Mouse (Mus musculus): ENCODE data around the gene Gm44805. TPM values are rescaled to one million over a fixed set of nuclear protein-coding genes. Genes with fewer than 3 reads are reported as not detected.
A peak's percentile ranks its signal among the peaks of the same experiment; 100 is the strongest.

Gm44805 gene
- polyA plus RNA-seq, 1 experiment from 2014 or later = not detected

DNA sequence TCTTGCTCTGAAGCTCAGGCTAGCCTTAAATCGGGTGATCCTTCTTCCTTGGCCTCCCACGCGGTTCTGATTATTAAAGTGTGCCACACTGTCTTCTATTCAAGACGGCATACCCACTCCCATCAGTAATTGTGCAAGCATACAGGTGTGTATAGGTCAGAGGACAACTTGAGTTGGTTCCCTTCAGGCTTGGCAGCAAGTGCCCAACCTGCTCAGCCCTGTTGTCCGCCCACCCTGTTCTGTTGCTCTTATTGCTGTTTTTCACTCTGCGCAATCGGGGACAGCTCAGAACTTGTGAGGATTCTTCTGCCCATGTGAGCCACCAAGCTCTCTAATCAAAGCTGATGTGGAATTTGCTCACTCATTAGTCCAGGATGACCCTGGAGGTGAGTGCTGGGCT is 24.0 kb upstream of the Gm44805 start:
- Histone ChIP-seq H3K4me1 (ENCODE audit: control insufficient read depth, insufficient read depth, low read length) (0 out of 2 replicates have a peak, but pooled peaks cover 3% of the 10 kb centered on the region), H3K9me3 (replicated peaks; ENCODE audit: control insufficient read depth, low read length) (no peaks in the 10 kb centered on the region), H3K27ac (replicated peaks; ENCODE audit: low read depth, low read length) (no peak overlapping the region), H3K27me3 (ENCODE audit: control insufficient read depth, insufficient read depth, low read length) (no peaks in the 10 kb centered on the region), H3K4me2 (ENCODE audit: low read depth, low read length) (no peak overlapping the region), H3K4me3 (ENCODE audit: low read depth, low read length) (no peak overlapping the region), H3K9ac (replicated peaks; ENCODE audit: low read length) (no peak overlapping the region), H3K36me3 (replicated peaks; ENCODE audit: control insufficient read depth, insufficient read depth, low read depth, low read length) (peaks cover 3% of the 10 kb centered on the region)
- WGBS = 92% methylated on average over 7 of the region's 7 CpGs
- no peak for ATAC-seq (replicated peaks; ENCODE audit: insufficient number of reproducible peaks, low FRiP score, low TSS enrichment, low read depth)
- no peak for DNase-seq (ENCODE audit: low spot score)

- no peak overlapping the region for H3K4me2 ChIP-seq (ENCODE audit: low read depth, low read length)
- no peaks in the 10 kb centered on the region for H3K9me3 ChIP-seq (replicated peaks; ENCODE audit: control insufficient read depth, low read length)
- peaks cover 3% of the 10 kb centered on the region for H3K36me3 ChIP-seq (replicated peaks; ENCODE audit: control insufficient read depth, insufficient read depth, low read depth, low read length)
- ATAC-seq (replicated peaks; ENCODE audit: insufficient number of reproducible peaks, low FRiP score, low TSS enrichment, low read depth) = no peak
- no peak overlapping the region for H3K4me3 ChIP-seq (ENCODE audit: low read depth, low read length)
- H3K27ac ChIP-seq (replicated peaks; ENCODE audit: low read depth, low read length) = no peak overlapping the region
- no peak overlapping the region for H3K9ac ChIP-seq (replicated peaks; ENCODE audit: low read length)
- peaks cover 3% of the 10 kb centered on the region; the same call in 1 of the 2 replicates for H3K4me1 ChIP-seq (ENCODE audit: control insufficient read depth, insufficient read depth, low read length)
- no peaks in the 10 kb centered on the region for H3K27me3 ChIP-seq (ENCODE audit: control insufficient read depth, insufficient read depth, low read length)
- 92% methylated on average over 4 of the region's 4 CpGs for WGBS
- no peak for DNase-seq (ENCODE audit: low spot score)
These were observed 23.3 kb upstream of the Gm44805 start for GRCm38 (mm10) chr7:19704475-19704874.

- no peaks in the 10 kb centered on the region for H3K27me3 ChIP-seq (ENCODE audit: control insufficient read depth, insufficient read depth, low read length)
- no peaks in the 10 kb centered on the region for H3K9me3 ChIP-seq (replicated peaks; ENCODE audit: control insufficient read depth, low read length)
- no peak overlapping the region for H3K27ac ChIP-seq (replicated peaks; ENCODE audit: low read depth, low read length)
- ATAC-seq (replicated peaks; ENCODE audit: insufficient number of reproducible peaks, low FRiP score, low TSS enrichment, low read depth) (no peak), DNase-seq (ENCODE audit: low spot score) (no peak)
- no peak overlapping the region for H3K9ac ChIP-seq (replicated peaks; ENCODE audit: low read length)
- no peak overlapping the region for H3K4me3 ChIP-seq (ENCODE audit: low read depth, low read length)
- H3K4me1 ChIP-seq (ENCODE audit: control insufficient read depth, insufficient read depth, low read length) = peaks cover 5% of the 10 kb centered on the region; the same call in 1 of the 2 replicates
- H3K4me2 ChIP-seq (ENCODE audit: low read depth, low read length) = no peak overlapping the region
- WGBS = 92% methylated on average over 16 of the region's 16 CpGs
- no peaks in the 10 kb centered on the region; the same call in none of the 2 replicates for H3K36me3 ChIP-seq (replicated peaks; ENCODE audit: control insufficient read depth, insufficient read depth, low read depth, low read length)
These were observed 21.8 kb upstream of the Gm44805 start for GRCm38 (mm10) chr7:19702859-19703555.

- 29% methylated on average over 22 of the region's 22 CpGs for WGBS
- H3K27ac ChIP-seq (replicated peaks; ENCODE audit: low read depth, low read length) = no peak overlapping the region
- no peaks in the 10 kb centered on the region for H3K27me3 ChIP-seq (ENCODE audit: control insufficient read depth, insufficient read depth, low read length)
- no peaks in the 10 kb centered on the region for H3K9me3 ChIP-seq (replicated peaks; ENCODE audit: control insufficient read depth, low read length)
- H3K9ac ChIP-seq (replicated peaks; ENCODE audit: low read length) = peak overlapping the region; percentile 32; the same call in 1 of the 2 replicates
- H3K4me2 ChIP-seq (ENCODE audit: low read depth, low read length) = no peak overlapping the region
- DNase-seq (ENCODE audit: low spot score) (peak; percentile 75), ATAC-seq (replicated peaks; ENCODE audit: insufficient number of reproducible peaks, low FRiP score, low TSS enrichment, low read depth) (peak; percentile 46; the same call in 1 of the 2 replicates)
- peaks cover 4% of the 10 kb centered on the region for H3K36me3 ChIP-seq (replicated peaks; ENCODE audit: control insufficient read depth, insufficient read depth, low read depth, low read length)
- no peak overlapping the region for H3K4me3 ChIP-seq (ENCODE audit: low read depth, low read length)
- peaks cover 5% of the 10 kb centered on the region; the same call in 1 of the 2 replicates for H3K4me1 ChIP-seq (ENCODE audit: control insufficient read depth, insufficient read depth, low read length)
These were observed 20.0 kb upstream of the Gm44805 start for GRCm38 (mm10) chr7:19701069-19701761.

GRCm38 (mm10) chr7:19700299-19701068 is 19.3 kb upstream of the Gm44805 start:
- H3K36me3 ChIP-seq (replicated peaks; ENCODE audit: control insufficient read depth, insufficient read depth, low read depth, low read length) = peaks cover 4% of the 10 kb centered on the region
- no peak for ATAC-seq (replicated peaks; ENCODE audit: insufficient number of reproducible peaks, low FRiP score, low TSS enrichment, low read depth)
- H3K4me3 ChIP-seq (ENCODE audit: low read depth, low read length) = no peak overlapping the region
- peak overlapping the region; percentile 32; the same call in 1 of the 2 replicates for H3K9ac ChIP-seq (replicated peaks; ENCODE audit: low read length)
- WGBS = 59% methylated on average over 12 of the region's 12 CpGs
- no peak overlapping the region for H3K27ac ChIP-seq (replicated peaks; ENCODE audit: low read depth, low read length)
- no peak overlapping the region for H3K4me2 ChIP-seq (ENCODE audit: low read depth, low read length)
- no peaks in the 10 kb centered on the region for H3K9me3 ChIP-seq (replicated peaks; ENCODE audit: control insufficient read depth, low read length)
- H3K4me1 ChIP-seq (ENCODE audit: control insufficient read depth, insufficient read depth, low read length) = peaks cover 5% of the 10 kb centered on the region; the same call in 1 of the 2 replicates
- DNase-seq (ENCODE audit: low spot score) = no peak
- no peaks in the 10 kb centered on the region for H3K27me3 ChIP-seq (ENCODE audit: control insufficient read depth, insufficient read depth, low read length)

DNA sequence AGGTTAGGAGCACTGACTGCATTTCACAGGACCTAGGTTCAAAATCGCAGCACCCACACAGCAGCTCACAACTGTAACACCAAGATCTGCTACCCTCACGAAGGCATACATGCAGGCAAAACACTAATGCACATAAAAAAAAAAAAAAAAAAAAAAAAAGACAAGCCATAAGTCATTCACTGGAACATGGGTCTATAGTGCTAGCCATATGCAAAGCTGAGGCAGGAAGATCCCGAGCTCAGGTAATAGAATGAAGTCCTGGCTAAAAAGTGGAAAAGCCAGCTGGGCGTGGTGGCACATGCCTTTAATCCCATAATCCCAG is 18.6 kb upstream of the Gm44805 start:
- H3K36me3 ChIP-seq (replicated peaks; ENCODE audit: control insufficient read depth, insufficient read depth, low read depth, low read length) = peaks cover 4% of the 10 kb centered on the region
- no peaks in the 10 kb centered on the region for H3K27me3 ChIP-seq (ENCODE audit: control insufficient read depth, insufficient read depth, low read length)
- WGBS = 74% methylated on average over 4 of the region's 4 CpGs
- DNase-seq (ENCODE audit: low spot score) (no peak), ATAC-seq (replicated peaks; ENCODE audit: insufficient number of reproducible peaks, low FRiP score, low TSS enrichment, low read depth) (no peak)
- H3K27ac ChIP-seq (replicated peaks; ENCODE audit: low read depth, low read length) = no peak overlapping the region
- H3K4me1 ChIP-seq (ENCODE audit: control insufficient read depth, insufficient read depth, low read length) = peaks cover 5% of the 10 kb centered on the region; the same call in 1 of the 2 replicates
- no peak overlapping the region for H3K4me3 ChIP-seq (ENCODE audit: low read depth, low read length)
- H3K4me2 ChIP-seq (ENCODE audit: low read depth, low read length) = no peak overlapping the region; the same call in 1 of the 2 replicates
- H3K9ac ChIP-seq (replicated peaks; ENCODE audit: low read length) = no peak overlapping the region
- no peaks in the 10 kb centered on the region for H3K9me3 ChIP-seq (replicated peaks; ENCODE audit: control insufficient read depth, low read length)

DNA sequence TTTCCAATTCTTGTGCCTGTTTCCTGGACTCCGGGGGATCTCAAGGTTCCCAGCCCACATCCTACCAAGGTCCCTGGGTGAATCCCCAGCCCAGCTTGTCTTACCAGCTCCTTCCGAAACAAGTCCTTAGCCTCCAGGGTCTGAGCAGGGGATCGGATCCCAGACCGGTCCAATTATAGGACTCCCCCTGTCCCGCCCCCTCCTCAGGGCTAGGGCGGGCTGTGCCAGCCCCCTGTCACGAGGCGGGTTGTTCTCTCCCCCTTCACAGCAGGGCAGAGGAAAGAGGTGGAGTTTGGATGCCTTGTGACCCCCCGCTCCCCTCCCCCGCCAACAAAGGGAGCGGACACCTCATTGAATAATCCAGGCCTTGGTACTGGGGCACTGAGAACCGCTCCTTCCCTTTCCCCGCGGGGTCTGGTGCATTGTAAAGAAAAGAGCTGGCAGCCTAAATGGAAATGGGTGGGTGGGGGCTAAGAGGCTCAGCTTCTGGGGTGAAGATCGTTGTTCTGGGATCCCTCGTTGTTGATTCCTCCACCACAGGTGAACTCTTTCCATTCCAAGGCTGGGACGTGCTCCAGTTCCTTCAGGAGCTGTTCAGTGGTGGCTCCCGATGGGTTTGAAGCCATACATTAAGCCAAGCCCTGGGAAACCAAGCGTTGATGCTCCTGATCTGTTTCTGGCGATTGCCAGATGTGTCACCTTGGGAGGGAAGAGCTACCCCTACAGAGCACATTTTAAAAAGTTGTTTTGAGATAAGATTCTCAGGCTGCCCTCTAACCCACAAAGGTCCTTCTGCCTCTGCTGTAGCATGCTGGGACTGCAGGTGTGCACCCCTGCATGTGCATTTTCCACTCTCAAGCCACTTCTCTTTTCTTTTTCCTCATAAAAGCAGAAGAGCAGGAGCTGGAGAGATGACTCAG is 17.9 kb upstream of the Gm44805 start, which contains the start of gene Apoe:
Apoe (minus strand) TSS at position 282 of the 920 bp plus-strand sequence.
- peak; percentile 74 for DNase-seq (ENCODE audit: low spot score)

More for the DNA sequence above, 17.9 kb upstream of the Gm44805 start, which contains the start of gene Apoe:
- H3K36me3 ChIP-seq (replicated peaks; ENCODE audit: control insufficient read depth, insufficient read depth, low read depth, low read length) = peaks cover 4% of the 10 kb centered on the region
- H3K27ac ChIP-seq (replicated peaks; ENCODE audit: low read depth, low read length) = no peak within 1 kb of the TSS; the same call in 1 of the 2 replicates
- H3K9me3 ChIP-seq (replicated peaks; ENCODE audit: control insufficient read depth, low read length) = no peaks in the 10 kb centered on the region
- peak within 1 kb of the TSS; percentile 35 for H3K4me3 ChIP-seq (ENCODE audit: low read depth, low read length)
- peak; percentile 30 for ATAC-seq (replicated peaks; ENCODE audit: insufficient number of reproducible peaks, low FRiP score, low TSS enrichment, low read depth)
- no peaks in the 10 kb centered on the region for H3K27me3 ChIP-seq (ENCODE audit: control insufficient read depth, insufficient read depth, low read length)
- peak within 1 kb of the TSS; percentile 59 for H3K9ac ChIP-seq (replicated peaks; ENCODE audit: low read length)
- WGBS = under 1% methylated on average over 20 of the region's 20 CpGs
- peak within 1 kb of the TSS; percentile 70 for H3K4me2 ChIP-seq (ENCODE audit: low read depth, low read length)
- H3K4me1 ChIP-seq (ENCODE audit: control insufficient read depth, insufficient read depth, low read length) = peaks cover 5% of the 10 kb centered on the region; the same call in 1 of the 2 replicates

Measured in embryonic facial prominence, embryonic 11.5 days (tissue).